Mouse (Mus musculus) kidney, embryonic 14.5 days (tissue): Measurements from ENCODE around the gene Wwox. TPM values are rescaled to one million over a fixed set of nuclear protein-coding genes. Genes with fewer than 3 reads are reported as not detected.

Source experiments
- ATAC-seq: fragments of 200-750 bp; cut with Nextera tagmentation; 2 replicates; pipeline ENCODE4 v1.8.0; 2017; ENCODE audit warnings: moderate number of reproducible peaks, mild to moderate bottlenecking, moderate TSS enrichment, moderate library complexity; ENCODE audit not compliant: low FRiP score, low TSS enrichment
- H3K27ac ChIP-seq: fragments of 300-500 bp; sonication (generic); 2 replicates; pipeline ENCODE4 v1.5.1; 2014; ENCODE audit warnings: low read depth, mild to moderate bottlenecking, low read length, moderate library complexity, mixed read lengths
- H3K27me3 ChIP-seq: fragments of 300-500 bp; sonication (generic); 2 replicates; pipeline ENCODE4 v1.6.1; 2014; ENCODE audit warnings: mild to moderate bottlenecking, low read length; ENCODE audit not compliant: control insufficient read depth, insufficient read depth
- H3K36me3 ChIP-seq: fragments of 300-500 bp; sonication (generic); 2 replicates; pipeline ENCODE4 v1.6.1; 2014; ENCODE audit warnings: low read length, mixed read lengths; ENCODE audit not compliant: control insufficient read depth, insufficient read depth
- H3K4me1 ChIP-seq: fragments of 300-500 bp; sonication (generic); 2 replicates; pipeline ENCODE4 v1.6.1; 2014; ENCODE audit warnings: low read length, mixed read lengths; ENCODE audit not compliant: control insufficient read depth, insufficient read depth
- H3K4me2 ChIP-seq: fragments of 300-500 bp; sonication (generic); replicated peaks from 2 replicates; pipeline ENCODE4 v1.6.1; 2014; ENCODE audit warnings: low read depth, mild to moderate bottlenecking, low read length
- H3K4me3 ChIP-seq: fragments of 300-500 bp; sonication (generic); 2 replicates; pipeline ENCODE4 v1.5.1; 2014; ENCODE audit warnings: mild to moderate bottlenecking, low read length
- H3K9ac ChIP-seq: fragments of 300-500 bp; sonication (generic); 2 replicates; pipeline ENCODE4 v1.6.1; 2014; ENCODE audit warnings: low read depth, mild to moderate bottlenecking, low read length, moderate library complexity
- H3K9me3 ChIP-seq: fragments of 300-500 bp; sonication (generic); 2 replicates; pipeline ENCODE4 v1.6.1; 2016; ENCODE audit warnings: low read length; ENCODE audit not compliant: control insufficient read depth
- WGBS: fragments of 180-500 bp; shearing (Covaris S2); extraction: QIAGEN DNeasy Blood & Tissue Kit; methylation state at CpG from one replicate; pipeline ENCODE4 v1.1.7; 2014; 5-methylcytosine and 5-hydroxymethylcytosine counted together
- polyA plus RNA-seq: library from polyadenylated mRNA; unstranded; fragments of >200 nt; fragmentation: Nextera tagmentation; extraction: Ambion mirVana; gene quantifications from 2 replicates; pipeline ENCODE4 v1.2.1, GENCODE M21; 2014

Gene Wwox
- polyA plus RNA-seq, 1 experiment from 2014 or later: 17.0 TPM

- Histone ChIP-seq H3K27me3 (no peaks in the 10 kb centered on the region), H3K4me1 (no peaks in the 10 kb centered on the region), H3K4me3 (no peak overlapping the region), H3K9ac (no peak overlapping the region), H3K36me3 (no peaks in the 10 kb centered on the region), H3K4me2 (no peak overlapping the region), H3K27ac (no peak overlapping the region), H3K9me3 (no peaks in the 10 kb centered on the region)
- no peak for ATAC-seq
- WGBS: 29% methylated on average over 4 of the region's 4 CpGs
Observed at GRCm38 (mm10) chr8:115269601-115270000, 830.1 kb downstream of the Wwox start.

GRCm38 (mm10) chr8:115273976-115274375, 834.5 kb downstream of the Wwox start:
- H3K4me2 ChIP-seq: no peak overlapping the region
- no peaks in the 10 kb centered on the region for H3K27me3 ChIP-seq
- H3K9me3 ChIP-seq: no peaks in the 10 kb centered on the region
- H3K27ac ChIP-seq: no peak overlapping the region
- H3K36me3 ChIP-seq: no peaks in the 10 kb centered on the region
- no peak for ATAC-seq
- H3K4me3 ChIP-seq: no peak overlapping the region
- H3K9ac ChIP-seq: no peak overlapping the region
- 88% methylated on average over 6 of the region's 6 CpGs for WGBS
- no peaks in the 10 kb centered on the region for H3K4me1 ChIP-seq

GRCm38 (mm10) chr8:115276281-115276680, 836.8 kb downstream of the Wwox start:
- ATAC-seq: no peak
- no peak overlapping the region for H3K4me2 ChIP-seq
- H3K4me3 ChIP-seq: no peak overlapping the region
- H3K36me3 ChIP-seq: no peaks in the 10 kb centered on the region
- no peak overlapping the region for H3K27ac ChIP-seq
- 70% methylated on average over 2 of the region's 2 CpGs for WGBS
- no peak overlapping the region for H3K9ac ChIP-seq
- H3K9me3 ChIP-seq: no peaks in the 10 kb centered on the region
- H3K4me1 ChIP-seq: no peaks in the 10 kb centered on the region
- no peaks in the 10 kb centered on the region for H3K27me3 ChIP-seq

DNA sequence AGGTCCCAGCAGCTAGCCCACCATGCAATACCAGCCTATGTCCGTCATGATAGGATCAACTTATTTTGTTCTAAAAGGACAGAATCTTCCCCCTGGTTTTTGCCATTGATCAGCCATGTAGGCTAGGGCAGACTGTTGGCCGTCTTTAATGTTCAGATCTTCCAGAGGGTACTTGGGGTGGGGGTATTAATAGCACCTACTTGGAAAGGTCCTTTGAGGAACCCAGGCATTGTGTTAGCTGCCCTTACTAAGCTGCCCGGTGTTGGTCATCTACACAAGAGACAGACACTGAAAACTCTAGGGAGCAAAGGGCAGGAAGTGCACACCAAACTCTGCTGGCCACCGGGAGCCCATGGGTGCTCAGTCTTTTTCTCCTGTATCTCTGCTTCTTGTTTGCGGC, 838.8 kb downstream of the Wwox start:
- Histone ChIP-seq H3K4me1 (no peaks in the 10 kb centered on the region), H3K36me3 (no peaks in the 10 kb centered on the region), H3K27me3 (no peaks in the 10 kb centered on the region), H3K4me2 (no peak overlapping the region), H3K9ac (no peak overlapping the region), H3K4me3 (no peak overlapping the region), H3K27ac (no peak overlapping the region), H3K9me3 (no peaks in the 10 kb centered on the region; the same call in 1 of the 2 replicates)
- whole genome bisulfite sequencing: 96% methylated on average over 5 of the region's 5 CpGs
- ATAC-seq: no peak

- ATAC-seq: no peak
- no peaks in the 10 kb centered on the region for H3K27me3 ChIP-seq
- no peak overlapping the region for H3K4me3 ChIP-seq
- H3K4me2 ChIP-seq: no peak overlapping the region
- WGBS: 18% methylated on average over 8 of the region's 8 CpGs
- H3K9me3 ChIP-seq: peaks cover 3% of the 10 kb centered on the region; the same call in 1 of the 2 replicates
- H3K27ac ChIP-seq: no peak overlapping the region
- H3K4me1 ChIP-seq: no peaks in the 10 kb centered on the region
- no peaks in the 10 kb centered on the region for H3K36me3 ChIP-seq
- no peak overlapping the region for H3K9ac ChIP-seq
Observed at GRCm38 (mm10) chr8:115290224-115290623, 850.8 kb downstream of the Wwox start.

DNA sequence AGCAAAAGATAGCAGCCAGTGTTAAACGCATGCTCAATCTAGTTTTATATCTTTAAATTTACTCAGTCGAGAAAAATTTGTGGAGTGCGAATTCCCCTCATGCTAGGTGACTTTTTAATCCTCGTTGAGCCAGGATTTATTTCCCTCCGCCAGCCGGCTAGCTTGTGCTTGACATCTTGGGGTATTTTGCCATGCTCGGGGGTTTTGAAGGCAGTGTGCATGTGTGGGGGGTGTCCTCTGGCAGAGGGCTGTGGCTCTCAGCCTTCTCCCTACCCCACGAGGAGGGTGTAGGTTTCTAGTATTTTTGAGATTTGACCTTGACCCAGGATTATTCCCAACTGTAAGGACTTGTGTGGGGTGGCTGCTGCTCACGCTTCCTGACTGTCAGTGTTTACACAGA, 857.3 kb downstream of the Wwox start:
- no peaks in the 10 kb centered on the region for H3K36me3 ChIP-seq
- no peaks in the 10 kb centered on the region for H3K4me1 ChIP-seq
- H3K4me2 ChIP-seq: no peak overlapping the region
- H3K4me3 ChIP-seq: no peak overlapping the region
- H3K9ac ChIP-seq: no peak overlapping the region
- H3K27ac ChIP-seq: no peak overlapping the region
- WGBS: 25% methylated on average over 9 of the region's 9 CpGs
- ATAC-seq: no peak
- H3K9me3 ChIP-seq: no peaks in the 10 kb centered on the region
- no peaks in the 10 kb centered on the region for H3K27me3 ChIP-seq

- H3K9me3 ChIP-seq: no peaks in the 10 kb centered on the region
- WGBS: 65% methylated on average over 7 of the region's 7 CpGs
- ATAC-seq: no peak
- H3K4me1 ChIP-seq: no peaks in the 10 kb centered on the region
- no peak overlapping the region for H3K4me3 ChIP-seq
- no peaks in the 10 kb centered on the region for H3K36me3 ChIP-seq
- H3K27me3 ChIP-seq: no peaks in the 10 kb centered on the region
- no peak overlapping the region for H3K4me2 ChIP-seq
- H3K27ac ChIP-seq: no peak overlapping the region
- no peak overlapping the region for H3K9ac ChIP-seq
Observed at GRCm38 (mm10) chr8:115302484-115302883, 863.0 kb downstream of the Wwox start.

GRCm38 (mm10) chr8:115307412-115307811, 868.0 kb downstream of the Wwox start:
- no peaks in the 10 kb centered on the region for H3K27me3 ChIP-seq
- H3K4me2 ChIP-seq: no peak overlapping the region
- no peak overlapping the region for H3K9ac ChIP-seq
- WGBS: 40% methylated on average over 4 of the region's 4 CpGs
- H3K4me1 ChIP-seq: no peaks in the 10 kb centered on the region
- ATAC-seq: no peak
- no peaks in the 10 kb centered on the region for H3K9me3 ChIP-seq
- no peak overlapping the region for H3K27ac ChIP-seq
- H3K4me3 ChIP-seq: no peak overlapping the region
- H3K36me3 ChIP-seq: no peaks in the 10 kb centered on the region

GRCm38 (mm10) chr8:115311003-115311402, 871.5 kb downstream of the Wwox start:
- ATAC-seq: no peak
- no peak overlapping the region for H3K4me3 ChIP-seq
- 75% methylated on average over 6 of the region's 6 CpGs for WGBS

GRCm38 (mm10) chr8:115312371-115312770, 872.9 kb downstream of the Wwox start:
- no peak for ATAC-seq
- H3K9ac ChIP-seq: no peak overlapping the region
- no peaks in the 10 kb centered on the region for H3K9me3 ChIP-seq
- no peaks in the 10 kb centered on the region for H3K36me3 ChIP-seq
- H3K4me1 ChIP-seq: no peaks in the 10 kb centered on the region
- no peak overlapping the region for H3K4me3 ChIP-seq
- H3K27me3 ChIP-seq: no peaks in the 10 kb centered on the region
- WGBS: 78% methylated on average over 2 of the region's 2 CpGs
- H3K27ac ChIP-seq: no peak overlapping the region
- H3K4me2 ChIP-seq: no peak overlapping the region

More at GRCm38 (mm10) chr8:115311003-115311402, 871.5 kb downstream of the Wwox start:
- no peaks in the 10 kb centered on the region for H3K27me3 ChIP-seq
- no peak overlapping the region for H3K27ac ChIP-seq
- no peaks in the 10 kb centered on the region for H3K36me3 ChIP-seq
- no peaks in the 10 kb centered on the region for H3K4me1 ChIP-seq
- no peak overlapping the region for H3K9ac ChIP-seq
- no peaks in the 10 kb centered on the region for H3K9me3 ChIP-seq
- no peak overlapping the region for H3K4me2 ChIP-seq
